Mouse (Mus musculus) spleen, embryonic (tissue): ENCODE measurements around the gene Adamts20.
"Not testable (repeated sequence)": the region's sequence is repeated elsewhere in the genome, so short reads cannot be mapped to it uniquely, and the experiment has no call there.

Source experiments
- CTCF ChIA-PET: fragments of 350-600 bp; sonication (Branson Sonifier 250); formaldehyde crosslinking; loops from one replicate; lab custom pipeline; 2022; lab: Charles Lee

Adamts20 gene

GRCm38 (mm10) chr15:94465318-94465717 lies at the start of gene Adamts20:
Adamts20 (minus strand) TSS chr15:94465418.
- CTCF ChIA-PET: no interaction called here

- CTCF ChIA-PET: no interaction called here
Measured at GRCm38 (mm10) chr15:94503451-94504215, 38.4 kb upstream of the Adamts20 start.

GRCm38 (mm10) chr15:94499260-94499659 lies 34.0 kb upstream of the Adamts20 start:
- CTCF ChIA-PET: no interaction called here

- CTCF ChIA-PET: no interaction called here
Measured at GRCm38 (mm10) chr15:94495936-94496335, 30.7 kb upstream of the Adamts20 start.

GRCm38 (mm10) chr15:94494445-94494844 lies 29.2 kb upstream of the Adamts20 start:
- CTCF ChIA-PET: no interaction called here

- CTCF ChIA-PET: no interaction called here
Measured at GRCm38 (mm10) chr15:94489433-94489832, 24.2 kb upstream of the Adamts20 start.

- CTCF ChIA-PET: not testable (repeated sequence)
Measured at GRCm38 (mm10) chr15:94488028-94488427, 22.8 kb upstream of the Adamts20 start.

GRCm38 (mm10) chr15:94482555-94482954 lies 17.3 kb upstream of the Adamts20 start:
- CTCF ChIA-PET: no interaction called here

GRCm38 (mm10) chr15:94480792-94481191 lies 15.6 kb upstream of the Adamts20 start:
- CTCF ChIA-PET: no interaction called here

GRCm38 (mm10) chr15:94480248-94480647 lies 15.0 kb upstream of the Adamts20 start:
- CTCF ChIA-PET: no interaction called here

GRCm38 (mm10) chr15:94479513-94480136 lies 14.4 kb upstream of the Adamts20 start:
- CTCF ChIA-PET: no interaction called here

- CTCF ChIA-PET: no interaction called here
Measured at GRCm38 (mm10) chr15:94478706-94479105, 13.5 kb upstream of the Adamts20 start.

GRCm38 (mm10) chr15:94477287-94477686 lies 12.1 kb upstream of the Adamts20 start:
- CTCF ChIA-PET: no interaction called here

- CTCF ChIA-PET: no interaction called here
Measured at GRCm38 (mm10) chr15:94475975-94476374, 10.8 kb upstream of the Adamts20 start.

GRCm38 (mm10) chr15:94470361-94470760 lies 5.1 kb upstream of the Adamts20 start:
- CTCF ChIA-PET: no interaction called here

GRCm38 (mm10) chr15:94464881-94465280 lies 337 bp downstream of the Adamts20 start:
- CTCF ChIA-PET: no interaction called here

GRCm38 (mm10) chr15:94463251-94463650 lies 2.0 kb downstream of the Adamts20 start:
- CTCF ChIA-PET: no interaction called here

- CTCF ChIA-PET: no interaction called here
Measured at GRCm38 (mm10) chr15:94462206-94462605, 3.0 kb downstream of the Adamts20 start.

- CTCF ChIA-PET: no interaction called here
Measured at GRCm38 (mm10) chr15:94461166-94461565, 4.1 kb downstream of the Adamts20 start.

GRCm38 (mm10) chr15:94457636-94458390 lies 7.4 kb downstream of the Adamts20 start:
- CTCF ChIA-PET: no interaction called here

- CTCF ChIA-PET: no interaction called here
Measured at GRCm38 (mm10) chr15:94452848-94453247, 12.4 kb downstream of the Adamts20 start.

- CTCF ChIA-PET: no interaction called here
Measured at GRCm38 (mm10) chr15:94451600-94451999, 13.6 kb downstream of the Adamts20 start.
